Mouse (Mus musculus): ENCODE measurements around the gene Ahnak. TPM values are rescaled to one million over a fixed set of nuclear protein-coding genes. Genes with fewer than 3 reads are reported as not detected.

The Ahnak gene
- total RNA-seq, 1 experiment, result 155 TPM

- H3K36me3 ChIP-seq (ENCODE audit: control insufficient read depth, insufficient read depth, low read length, poor library complexity, severe bottlenecking), result peaks cover 35% of the 10 kb centered on the region
- TF ChIP-seq MAFK (IDR thresholded peaks at IDR 0.05; ENCODE audit: insufficient read depth, low read depth, low read length) (no peak), ZNF384 (IDR thresholded peaks at IDR 0.05; ENCODE audit: low read depth, low read length) (no peak), HCFC1 (IDR thresholded peaks at IDR 0.05; ENCODE audit: borderline replicate concordance, insufficient read depth, low read length) (no peak), CHD2 (IDR thresholded peaks at IDR 0.05; ENCODE audit: low read depth, low read length) (no peak), ZC3H11A (IDR thresholded peaks at IDR 0.05; ENCODE audit: borderline replicate concordance, low read depth, low read length) (no peak)
- no peak for DNase-seq (ENCODE audit: low read depth, low spot score)
- no peak overlapping the region; the same call in 1 of the 2 replicates for H3K27ac ChIP-seq (ENCODE audit: insufficient read depth, low read depth, low read length, poor library complexity, severe bottlenecking)
- H3K9ac ChIP-seq (ENCODE audit: insufficient read depth, low read depth, low read length, poor library complexity, severe bottlenecking), result no peak overlapping the region
- H3K4me3 ChIP-seq (ENCODE audit: insufficient read depth in 1 of 2, low read depth in 1 of 2, low read length in 2 of 2, poor library complexity in 1 of 2, severe bottlenecking in 1 of 2), result no peak overlapping the region
- peaks cover 0 to 14% of the 10 kb centered on the region in 2 experiments; a peak in 3 of 4 replicates for H3K4me1 ChIP-seq (ENCODE audit: control insufficient read depth in 2 of 2, insufficient read depth in 2 of 2, low read length in 2 of 2, poor library complexity in 1 of 2)
- H3K9me3 ChIP-seq (ENCODE audit: control insufficient read depth, insufficient read depth, low read depth, low read length), result no peaks in the 10 kb centered on the region
- in situ Hi-C loops (cut with MboI; ENCODE audit: low sequenced_read_pairs in 2 of 2, unreplicated experiment in 2 of 2), result loop anchor here in 1 of 2 experiments (25.0 kb wide), 1 partner anchor 107 kb away; the partner anchor contains the start of gene Scgb1a1
These were observed 8.3 kb upstream of the Ahnak start for GRCm38 (mm10) chr19:8980771-8981170.

- TF ChIP-seq CHD2 (IDR thresholded peaks at IDR 0.05; ENCODE audit: low read depth, low read length), result no peak
- no peak for TF ChIP-seq MAFK (IDR thresholded peaks at IDR 0.05; ENCODE audit: insufficient read depth, low read depth, low read length)
- TF ChIP-seq ZNF384 (IDR thresholded peaks at IDR 0.05; ENCODE audit: low read depth, low read length), result no peak
- TF ChIP-seq ZC3H11A (IDR thresholded peaks at IDR 0.05; ENCODE audit: borderline replicate concordance, low read depth, low read length), result no peak
- H3K36me3 ChIP-seq (ENCODE audit: control insufficient read depth, insufficient read depth, low read length, poor library complexity, severe bottlenecking), result peaks cover 32% of the 10 kb centered on the region
- H3K9ac ChIP-seq (ENCODE audit: insufficient read depth, low read depth, low read length, poor library complexity, severe bottlenecking), result no peak overlapping the region
- H3K9me3 ChIP-seq (ENCODE audit: control insufficient read depth, insufficient read depth, low read depth, low read length), result no peaks in the 10 kb centered on the region
- H3K4me3 ChIP-seq (ENCODE audit: insufficient read depth in 1 of 2, low read depth in 1 of 2, low read length in 2 of 2, poor library complexity in 1 of 2, severe bottlenecking in 1 of 2), result no peak overlapping the region
- no peak overlapping the region for H3K27ac ChIP-seq (ENCODE audit: insufficient read depth, low read depth, low read length, poor library complexity, severe bottlenecking)
- in situ Hi-C loops (cut with MboI; ENCODE audit: low sequenced_read_pairs in 2 of 2, unreplicated experiment in 2 of 2), result loop anchor here in 1 of 2 experiments (25.0 kb wide), 1 partner anchor 106 kb away; the partner anchor contains the start of gene Scgb1a1
- peaks cover 0 to 14% of the 10 kb centered on the region in 2 experiments; a peak in 2 of 4 replicates for H3K4me1 ChIP-seq (ENCODE audit: control insufficient read depth in 2 of 2, insufficient read depth in 2 of 2, low read length in 2 of 2, poor library complexity in 1 of 2)
- DNase-seq (ENCODE audit: low read depth, low spot score), result no peak
These were observed 7.5 kb upstream of the Ahnak start for GRCm38 (mm10) chr19:8981450-8982168.

- H3K36me3 ChIP-seq (ENCODE audit: control insufficient read depth, insufficient read depth, low read length, poor library complexity, severe bottlenecking), result peaks cover 23% of the 10 kb centered on the region
- peaks cover 0 to 14% of the 10 kb centered on the region in 2 experiments; a peak in 2 of 4 replicates for H3K4me1 ChIP-seq (ENCODE audit: control insufficient read depth in 2 of 2, insufficient read depth in 2 of 2, low read length in 2 of 2, poor library complexity in 1 of 2)
- H3K9ac ChIP-seq (ENCODE audit: insufficient read depth, low read depth, low read length, poor library complexity, severe bottlenecking), result no peak overlapping the region
- TF ChIP-seq HCFC1 (IDR thresholded peaks at IDR 0.05; ENCODE audit: borderline replicate concordance, insufficient read depth, low read length) (no peak), ZNF384 (IDR thresholded peaks at IDR 0.05; ENCODE audit: low read depth, low read length) (no peak), CHD2 (IDR thresholded peaks at IDR 0.05; ENCODE audit: low read depth, low read length) (no peak), MAFK (IDR thresholded peaks at IDR 0.05; ENCODE audit: insufficient read depth, low read depth, low read length) (no peak), ZC3H11A (IDR thresholded peaks at IDR 0.05; ENCODE audit: borderline replicate concordance, low read depth, low read length) (no peak)
- no peak overlapping the region; the same call in 1 of the 2 replicates for H3K27ac ChIP-seq (ENCODE audit: insufficient read depth, low read depth, low read length, poor library complexity, severe bottlenecking)
- DNase-seq (ENCODE audit: low read depth, low spot score), result no peak
- no peak overlapping the region for H3K4me3 ChIP-seq (ENCODE audit: insufficient read depth in 1 of 2, low read depth in 1 of 2, low read length in 2 of 2, poor library complexity in 1 of 2, severe bottlenecking in 1 of 2)
- in situ Hi-C loops (cut with MboI; ENCODE audit: low sequenced_read_pairs in 2 of 2, unreplicated experiment in 2 of 2), result loop anchor here in 1 of 2 experiments (25.0 kb wide), 1 partner anchor 105 kb away; the partner anchor contains the start of gene Scgb1a1
- no peaks in the 10 kb centered on the region for H3K9me3 ChIP-seq (ENCODE audit: control insufficient read depth, insufficient read depth, low read depth, low read length)
These were observed 6.6 kb upstream of the Ahnak start for GRCm38 (mm10) chr19:8982303-8983149.

GRCm38 (mm10) chr19:8983150-8983650, 5.9 kb upstream of the Ahnak start:
- Histone ChIP-seq H3K9me3 (ENCODE audit: control insufficient read depth, insufficient read depth, low read depth, low read length) (no peaks in the 10 kb centered on the region), H3K27ac (ENCODE audit: insufficient read depth, low read depth, low read length, poor library complexity, severe bottlenecking) (no peak overlapping the region), H3K4me1 (ENCODE audit: control insufficient read depth in 2 of 2, insufficient read depth in 2 of 2, low read length in 2 of 2, poor library complexity in 1 of 2) (peaks cover 0 to 19% of the 10 kb centered on the region in 2 experiments; a peak in 2 of 4 replicates), H3K36me3 (ENCODE audit: control insufficient read depth, insufficient read depth, low read length, poor library complexity, severe bottlenecking) (peaks cover 18% of the 10 kb centered on the region), H3K4me3 (ENCODE audit: insufficient read depth in 1 of 2, low read depth in 1 of 2, low read length in 2 of 2, poor library complexity in 1 of 2, severe bottlenecking in 1 of 2) (no peak overlapping the region), H3K9ac (ENCODE audit: insufficient read depth, low read depth, low read length, poor library complexity, severe bottlenecking) (no peak overlapping the region)
- no peak for DNase-seq (ENCODE audit: low read depth, low spot score)
- TF ChIP-seq ZNF384 (IDR thresholded peaks at IDR 0.05; ENCODE audit: low read depth, low read length) (no peak), MAFK (IDR thresholded peaks at IDR 0.05; ENCODE audit: insufficient read depth, low read depth, low read length) (no peak), HCFC1 (IDR thresholded peaks at IDR 0.05; ENCODE audit: borderline replicate concordance, insufficient read depth, low read length) (no peak), CHD2 (IDR thresholded peaks at IDR 0.05; ENCODE audit: low read depth, low read length) (no peak), ZC3H11A (IDR thresholded peaks at IDR 0.05; ENCODE audit: borderline replicate concordance, low read depth, low read length) (no peak)
- in situ Hi-C loops (cut with MboI; ENCODE audit: low sequenced_read_pairs in 2 of 2, unreplicated experiment in 2 of 2), result loop anchor here in 1 of 2 experiments (25.0 kb wide), 1 partner anchor 104 kb away; the partner anchor contains the start of gene Scgb1a1

Measured in ES-E14 (cell line).